Mouse (Mus musculus): ENCODE results near the gene Trim67.

The Trim67 gene

DNA sequence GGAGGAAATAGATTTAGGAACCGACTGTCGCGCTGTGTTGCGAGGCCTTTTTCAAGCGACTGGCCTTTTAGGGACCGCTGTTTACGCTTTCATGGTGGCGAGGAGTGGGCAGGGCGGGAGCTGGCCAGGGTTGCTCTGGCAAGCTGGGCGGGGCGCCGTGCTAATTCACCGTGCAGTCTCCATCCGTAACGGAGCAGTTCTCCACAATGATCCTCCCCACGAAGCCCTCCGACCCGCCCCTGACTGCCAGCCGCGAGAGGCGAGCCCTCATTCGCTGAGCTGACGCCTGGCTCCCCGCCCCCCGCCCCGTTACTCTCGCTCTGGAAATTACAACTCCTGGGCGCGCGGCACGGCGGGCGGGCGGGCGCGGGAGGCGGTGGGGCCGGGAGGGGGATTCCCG is at the start of gene Trim67:
Gene Trim67, plus strand, starts transcription at position 385 of the 400 bp plus-strand sequence.
- no peak for DNase-seq (ENCODE audit: low spot score)

DNA sequence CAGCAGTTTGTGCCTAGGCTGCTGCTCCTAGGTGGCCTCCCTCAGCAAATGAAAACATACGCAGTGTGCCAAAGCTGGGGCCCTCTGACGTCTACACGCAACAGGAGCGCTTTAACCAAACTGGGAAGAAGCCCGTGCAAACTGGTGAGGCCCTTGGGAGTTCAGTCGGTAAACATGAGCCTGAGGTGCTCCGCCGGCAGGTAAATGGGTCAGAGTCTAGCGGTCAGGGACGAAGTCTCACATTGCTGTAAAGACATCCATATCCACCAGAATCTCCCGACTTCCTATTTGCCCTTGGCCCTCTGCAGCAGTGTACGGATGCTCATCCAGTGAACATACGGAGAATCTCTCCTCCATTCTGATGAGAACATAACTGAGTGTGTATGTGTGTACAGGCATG is 46.2 kb upstream of the Trim67 start:
- no peak for DNase-seq (ENCODE audit: low spot score)

DNA sequence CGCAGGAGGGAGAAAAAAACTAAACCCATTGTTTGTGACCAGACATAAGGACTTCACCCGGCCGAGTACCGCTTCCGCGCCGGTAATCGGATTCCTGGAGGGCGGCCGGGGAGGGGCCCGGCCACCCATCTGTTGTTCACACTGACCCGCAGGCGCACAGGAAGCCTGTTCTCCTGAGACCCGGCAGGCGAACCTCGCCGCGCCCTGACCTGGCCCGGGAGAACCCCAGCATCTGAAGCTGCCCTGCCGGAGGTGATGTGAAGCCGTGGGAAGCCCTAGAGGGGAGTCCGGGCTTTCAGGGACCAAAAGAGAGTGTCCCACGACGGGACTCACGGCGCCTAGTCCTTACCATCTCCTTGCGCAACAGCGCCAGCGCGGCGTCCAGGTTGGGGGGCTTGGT is 41.7 kb upstream of the Trim67 start:
- no peak for DNase-seq (ENCODE audit: low spot score)

DNA sequence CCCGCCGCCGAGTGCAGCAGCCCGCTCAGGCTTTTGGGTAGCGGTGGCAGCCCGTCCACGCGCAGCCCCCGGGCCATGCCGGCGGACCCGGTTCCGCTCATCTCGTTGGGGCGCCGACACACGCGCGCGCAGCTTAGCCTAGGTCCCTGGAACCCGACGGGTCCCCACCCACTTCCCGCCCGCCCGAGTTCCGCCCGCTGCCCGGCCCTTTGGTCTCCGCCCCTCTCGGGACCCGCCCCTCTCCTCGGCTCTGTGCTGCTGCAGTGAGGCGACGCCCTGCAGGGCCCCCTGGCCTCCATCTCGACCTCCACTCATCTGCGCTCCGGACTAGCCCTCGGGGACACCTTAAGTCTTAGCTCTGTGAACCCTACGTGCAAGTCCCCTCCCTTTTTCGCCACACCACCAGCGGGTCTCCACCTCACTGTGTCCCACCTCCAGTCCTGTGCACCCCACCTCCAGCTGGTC is 41.2 kb upstream of the Trim67 start, which contains the start of gene Fam89a:
Gene Fam89a, minus strand, starts transcription at position 124 of the 465 bp plus-strand sequence.
- DNase-seq (ENCODE audit: low spot score) = peak; percentile 52

DNA sequence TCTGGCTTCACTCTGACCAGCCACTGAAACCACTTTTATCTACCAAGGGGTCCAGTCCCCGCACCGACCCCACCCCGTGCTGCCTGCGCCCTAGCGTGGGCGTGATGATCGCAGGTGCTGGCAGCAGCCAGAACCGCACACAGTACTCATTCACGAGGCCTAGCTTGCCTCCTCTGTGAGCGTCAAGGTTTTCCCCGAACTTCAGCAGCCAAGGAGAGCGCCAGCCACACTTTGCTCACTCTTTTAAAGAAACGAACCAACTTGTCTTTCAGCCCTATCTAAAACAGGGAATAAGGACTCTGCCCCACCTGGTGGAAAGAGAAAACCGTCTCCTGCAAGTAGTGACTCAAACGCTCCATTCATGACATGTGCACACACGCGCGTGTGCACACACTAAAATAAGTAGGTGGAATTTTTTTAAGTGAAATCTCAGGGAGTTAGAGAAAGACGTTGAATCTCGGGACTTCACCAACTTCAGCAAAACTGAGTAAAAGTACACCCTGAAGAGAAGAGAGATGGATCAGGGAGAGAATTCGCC is 40.5 kb upstream of the Trim67 start:
- no peak for DNase-seq (ENCODE audit: low spot score)

DNA sequence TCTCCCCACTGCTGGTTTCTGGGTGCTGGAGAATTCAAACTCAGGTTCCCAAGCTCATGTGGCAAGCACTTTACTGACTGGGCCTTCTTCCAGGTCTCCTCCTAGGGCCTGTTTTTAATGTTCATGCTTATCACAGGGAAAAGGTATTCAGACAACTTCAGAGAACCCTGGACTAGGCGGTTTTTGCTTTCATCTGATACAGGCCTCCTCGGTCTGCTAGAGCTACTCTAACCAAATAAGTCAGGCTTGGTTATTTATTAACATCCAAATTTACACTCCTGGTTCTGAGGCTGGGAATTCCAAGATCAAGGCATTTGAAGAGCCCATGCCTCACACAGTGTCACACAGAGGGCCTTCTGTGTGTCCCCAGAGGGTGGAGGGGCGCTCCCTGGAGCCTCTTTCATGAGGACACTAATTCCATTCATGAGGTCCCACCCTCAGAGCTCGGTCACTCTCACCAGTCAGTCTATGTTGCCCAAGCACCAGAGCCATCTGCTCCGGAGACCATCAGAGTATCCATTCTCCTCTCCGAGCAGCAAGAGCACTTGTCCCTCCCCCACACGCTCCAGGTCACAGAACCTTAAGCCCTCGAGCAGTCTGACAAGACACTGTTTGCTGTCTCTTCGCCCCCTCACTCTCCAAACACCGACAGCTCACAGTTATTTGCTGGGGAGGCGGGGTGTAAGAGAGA is 38.6 kb upstream of the Trim67 start:
- DNase-seq (ENCODE audit: low spot score) = no peak

DNA sequence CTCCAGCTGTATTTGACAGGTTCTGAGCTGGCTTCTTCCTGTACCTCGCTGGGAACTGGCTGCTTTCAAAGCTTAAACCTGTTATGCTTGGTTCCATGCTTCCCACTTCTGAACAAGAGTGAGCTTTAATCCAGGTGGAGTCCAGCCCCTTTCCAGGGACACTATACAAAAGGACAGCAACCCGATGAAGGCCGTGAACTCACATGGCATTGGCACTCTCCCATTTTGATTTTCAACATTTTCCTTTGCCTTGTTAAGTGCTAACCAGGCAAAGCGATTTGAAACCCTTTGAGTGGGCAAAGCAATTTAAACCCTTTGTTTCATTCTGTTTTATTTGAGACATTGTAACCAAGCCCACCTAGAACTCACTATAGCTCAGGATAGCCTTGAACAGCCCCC is 38.1 kb upstream of the Trim67 start:
- DNase-seq (ENCODE audit: low spot score) = no peak

DNA sequence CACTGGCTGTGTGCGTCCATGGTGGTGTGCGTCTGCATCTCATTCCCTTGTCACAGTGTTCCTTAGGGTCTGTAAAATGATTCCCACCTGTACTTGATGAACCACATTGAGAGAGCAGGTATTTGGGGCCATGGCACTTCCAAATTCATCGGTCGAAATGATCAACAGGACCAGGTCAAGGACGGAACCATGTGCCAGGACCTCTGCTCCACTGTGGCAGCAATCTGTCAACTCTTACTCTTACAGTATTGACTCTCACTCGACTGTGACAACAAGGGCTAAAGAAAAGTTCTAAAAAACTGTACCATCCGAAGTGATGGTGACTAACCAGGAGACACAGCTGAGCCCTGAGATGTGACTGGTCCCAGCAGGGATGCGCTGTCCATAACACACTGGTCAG is 37.4 kb upstream of the Trim67 start:
- DNase-seq (ENCODE audit: low spot score) = no peak

DNA sequence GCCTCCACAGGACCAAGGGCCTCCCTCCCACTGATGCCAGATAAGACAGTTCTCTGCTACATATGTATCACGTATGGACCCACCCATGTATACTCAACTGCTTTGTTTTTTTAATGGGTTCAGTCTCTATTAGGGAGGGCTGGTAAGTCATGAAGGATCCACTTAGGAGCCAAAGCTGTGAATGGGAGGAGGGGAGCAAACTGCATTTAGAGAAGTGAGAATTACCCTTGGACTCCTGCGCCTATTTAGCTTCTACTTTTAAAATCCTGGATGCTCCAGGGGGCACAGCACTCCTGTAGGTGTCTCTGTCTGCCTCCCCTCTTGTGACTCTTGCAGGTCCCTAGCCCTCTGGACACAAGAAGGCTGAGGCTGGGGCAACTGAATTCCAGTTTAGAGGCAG is 36.7 kb upstream of the Trim67 start:
- DNase-seq (ENCODE audit: low spot score) = no peak

DNA sequence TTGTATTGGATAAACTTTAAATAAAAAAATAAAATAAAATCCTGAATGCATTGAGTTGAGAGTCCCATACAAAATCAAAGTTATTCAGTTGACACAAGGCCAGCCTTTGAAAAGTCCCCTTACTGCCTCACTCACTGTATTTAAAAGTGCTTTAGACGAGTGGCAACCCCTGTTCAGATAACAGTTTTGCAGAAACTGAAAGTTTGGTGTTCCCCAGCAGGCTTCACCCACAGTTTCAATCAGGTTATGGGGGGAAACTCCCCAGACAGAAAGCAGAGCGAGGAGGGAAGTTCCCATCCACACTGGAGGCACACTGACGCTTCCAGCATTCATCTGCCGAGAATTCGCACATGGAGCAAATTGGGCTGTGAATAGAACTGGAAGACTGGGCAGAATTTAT is 36.3 kb upstream of the Trim67 start:
- DNase-seq (ENCODE audit: low spot score) = no peak

DNA sequence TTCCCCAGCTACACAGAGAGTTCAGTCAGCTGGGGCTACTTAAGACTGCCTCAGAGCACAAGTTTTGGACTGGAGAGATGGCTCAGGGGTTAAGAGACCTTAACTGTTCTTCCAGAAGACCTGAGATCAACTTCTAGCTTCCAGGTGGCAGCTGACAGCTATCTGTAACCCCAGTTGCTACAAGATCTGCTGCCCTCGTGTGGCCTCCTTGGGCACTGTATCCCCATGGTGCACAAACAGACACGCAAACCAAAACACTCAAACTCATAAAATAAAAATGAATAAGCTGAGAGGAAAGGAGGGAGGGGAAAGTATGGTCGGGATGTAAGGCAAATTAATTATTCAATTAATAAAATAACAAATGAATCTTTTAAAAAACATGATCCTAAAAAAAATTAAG is 34.3 kb upstream of the Trim67 start:
- DNase-seq (ENCODE audit: low spot score) = no peak

DNA sequence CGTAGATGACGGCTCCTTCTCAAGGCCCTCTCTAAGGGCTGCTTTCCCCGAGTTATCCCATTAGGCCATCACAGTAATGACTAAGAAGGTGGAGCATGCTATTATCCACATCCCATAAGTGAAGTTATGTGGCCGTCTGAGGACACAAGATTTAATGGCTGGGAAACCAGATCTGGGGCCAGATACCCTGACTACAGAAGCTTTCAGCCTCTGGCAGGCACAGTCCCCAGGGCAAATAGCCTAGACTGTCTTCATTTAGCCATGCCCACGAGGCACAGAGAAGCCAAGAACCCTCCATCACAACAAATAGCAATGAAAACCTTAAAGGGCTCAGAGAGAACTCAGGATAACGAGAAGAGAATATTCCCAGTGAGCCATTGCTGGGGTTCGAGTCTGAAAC is 29.8 kb upstream of the Trim67 start:
- no peak for DNase-seq (ENCODE audit: low spot score)

DNA sequence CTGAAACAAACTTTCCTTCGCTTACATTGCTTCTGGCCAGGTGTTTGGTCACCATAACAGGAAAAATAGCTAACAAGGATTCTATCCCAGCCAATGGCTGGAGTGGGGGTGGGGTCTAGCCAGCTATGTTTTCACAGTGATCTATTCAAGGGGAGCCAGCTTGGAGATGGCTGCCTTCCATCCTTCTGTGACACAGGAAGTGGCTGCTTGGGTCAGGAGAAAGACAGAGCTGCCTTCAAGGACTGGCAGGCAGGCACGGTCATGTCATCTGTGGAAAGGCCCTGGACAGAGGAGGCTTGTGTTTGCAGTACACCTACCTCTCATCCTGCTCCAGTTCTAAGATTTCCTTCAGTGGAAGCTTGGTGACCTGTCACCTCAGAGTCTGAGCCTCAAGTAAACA is 20.5 kb upstream of the Trim67 start:
- DNase-seq (ENCODE audit: low spot score) = no peak

DNA sequence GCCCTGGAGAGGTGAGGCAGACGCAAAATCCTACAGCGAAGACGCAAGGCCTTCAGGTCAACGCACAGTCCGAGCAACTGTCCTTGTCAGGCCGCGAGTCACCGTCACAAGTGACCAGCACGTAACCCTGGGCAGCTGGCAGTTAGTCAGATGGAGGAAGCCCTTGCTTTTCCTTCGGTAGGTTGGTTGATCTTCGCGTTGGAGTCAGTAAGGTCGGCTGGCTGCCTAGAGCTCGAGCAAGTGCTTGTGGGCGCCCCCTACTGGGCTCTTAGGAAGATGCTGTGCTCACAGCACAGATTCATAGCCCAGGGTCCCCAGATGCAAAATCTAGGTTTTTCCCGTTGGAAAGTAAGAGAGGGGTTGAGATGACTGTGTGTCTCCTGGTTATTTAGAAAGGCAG is 17.2 kb upstream of the Trim67 start:
- DNase-seq (ENCODE audit: low spot score) = peak; percentile 59

DNA sequence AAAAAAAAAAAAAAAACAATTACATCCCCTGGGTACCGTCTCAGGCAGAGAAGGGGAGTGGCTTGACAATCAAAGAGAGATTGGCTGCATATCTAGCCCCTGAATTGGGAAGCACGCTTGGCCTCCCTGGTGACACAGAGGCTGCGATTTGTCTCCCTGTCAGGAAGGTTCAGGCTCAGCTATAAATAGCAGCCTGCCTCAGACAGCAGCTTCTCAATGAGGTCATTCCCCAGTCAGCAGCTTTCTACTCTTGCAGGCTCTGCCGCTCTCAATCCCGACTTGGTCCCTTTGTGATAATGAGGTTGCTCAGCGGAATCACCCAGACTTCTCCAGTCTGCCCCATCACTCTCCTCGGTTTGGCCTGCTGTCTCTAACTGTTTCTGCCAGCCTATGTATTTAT is 12.7 kb upstream of the Trim67 start:
- no peak for DNase-seq (ENCODE audit: low spot score)

DNA sequence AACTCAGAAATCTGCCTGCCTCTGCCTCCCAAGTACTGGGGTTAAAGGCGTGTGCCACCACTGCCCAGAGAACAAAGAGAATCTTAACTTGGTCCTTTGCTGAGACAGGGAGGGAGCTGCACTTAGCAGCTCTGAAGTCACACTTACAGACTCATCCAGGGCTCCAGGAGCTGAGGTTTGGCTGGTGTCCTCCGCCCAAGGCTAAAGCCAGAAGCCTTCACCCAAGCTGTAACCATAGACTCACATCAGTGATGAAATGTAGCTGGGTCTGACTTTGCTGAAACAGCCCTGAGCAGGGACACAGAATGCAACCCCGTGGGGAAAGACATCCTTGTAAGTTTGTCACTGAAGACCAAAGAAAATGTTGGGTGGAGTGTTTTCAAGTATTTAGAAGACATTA is 10.5 kb upstream of the Trim67 start:
- DNase-seq (ENCODE audit: low spot score) = no peak

DNA sequence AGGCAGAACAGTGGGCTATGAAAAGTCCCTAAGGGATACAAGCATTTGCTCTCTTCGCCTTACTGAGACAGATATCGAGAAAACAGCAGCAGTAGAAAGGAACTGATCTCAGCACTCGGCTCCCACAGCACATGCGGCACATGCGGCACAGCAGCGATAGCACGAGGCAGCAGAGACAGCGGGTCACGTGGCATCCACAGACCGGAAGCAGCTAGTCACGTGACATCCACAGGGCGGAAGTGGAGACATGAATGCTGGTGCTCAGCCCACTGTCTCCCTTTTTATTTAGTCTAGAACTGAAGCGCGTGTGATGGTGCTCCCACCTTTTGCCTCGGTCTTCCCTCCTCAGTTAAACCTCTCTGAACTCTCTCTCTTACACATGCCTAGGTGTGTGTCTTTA is 9.7 kb upstream of the Trim67 start:
- DNase-seq (ENCODE audit: low spot score) = no peak

DNA sequence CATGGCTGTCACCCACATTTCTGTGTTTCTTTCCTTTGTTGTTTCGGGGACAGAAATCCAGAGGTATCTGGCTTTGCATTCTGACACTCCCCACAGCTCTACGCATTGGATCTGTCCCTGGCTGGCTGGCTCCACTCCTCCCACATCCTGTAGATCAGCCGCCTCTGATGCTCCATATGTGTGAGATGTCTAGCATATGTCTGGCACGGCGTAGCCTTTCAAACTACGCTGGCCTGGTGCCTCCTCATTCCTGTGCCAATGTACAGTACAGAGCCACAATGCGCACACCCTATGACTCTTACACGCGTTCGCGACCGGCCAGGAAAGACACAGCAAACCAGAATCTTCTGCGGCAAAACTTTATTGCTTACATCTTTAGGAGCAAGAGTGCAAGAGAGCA is 8.3 kb upstream of the Trim67 start:
- DNase-seq (ENCODE audit: low spot score) = no peak

DNA sequence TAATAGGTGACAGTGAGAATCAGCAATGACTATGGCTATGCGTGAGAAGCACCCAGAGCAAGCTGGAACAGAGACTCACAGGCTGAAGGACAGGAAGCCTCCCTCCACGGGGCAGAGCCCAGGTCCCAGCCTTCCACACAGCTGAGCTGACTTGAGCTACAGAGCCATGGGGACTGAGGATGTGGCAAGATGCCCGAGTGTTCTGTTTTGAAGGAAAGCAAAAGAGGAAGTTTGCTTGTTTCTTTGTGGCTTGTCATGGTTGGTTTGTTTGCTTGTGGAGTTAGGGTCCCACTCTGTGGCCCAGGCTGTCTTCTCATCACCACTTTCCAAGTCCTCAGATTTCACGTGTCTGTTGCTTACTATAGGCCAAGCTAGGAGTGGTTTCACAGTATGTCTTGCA is 2.2 kb upstream of the Trim67 start:
- DNase-seq (ENCODE audit: low spot score) = no peak

DNA sequence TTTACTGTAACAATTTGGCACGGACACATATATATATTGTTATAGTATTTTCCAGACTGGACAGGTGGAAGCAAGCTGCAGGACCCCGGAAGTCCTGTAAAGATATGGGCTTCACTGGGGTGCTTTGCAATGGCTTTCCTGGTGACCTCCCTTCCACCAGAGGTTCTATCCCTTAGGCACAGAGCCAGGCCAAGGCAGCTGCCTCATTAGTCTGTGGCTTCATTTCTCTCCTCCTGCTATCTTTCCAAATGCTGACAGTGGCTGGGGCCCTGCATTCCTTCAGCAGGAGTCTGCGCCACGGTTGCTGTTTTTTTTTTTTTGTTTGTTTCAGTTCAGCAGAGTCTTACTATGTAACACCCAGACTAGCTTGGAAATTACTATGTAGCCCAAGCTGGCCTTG is 1.1 kb upstream of the Trim67 start:
- DNase-seq (ENCODE audit: low spot score) = no peak

DNA sequence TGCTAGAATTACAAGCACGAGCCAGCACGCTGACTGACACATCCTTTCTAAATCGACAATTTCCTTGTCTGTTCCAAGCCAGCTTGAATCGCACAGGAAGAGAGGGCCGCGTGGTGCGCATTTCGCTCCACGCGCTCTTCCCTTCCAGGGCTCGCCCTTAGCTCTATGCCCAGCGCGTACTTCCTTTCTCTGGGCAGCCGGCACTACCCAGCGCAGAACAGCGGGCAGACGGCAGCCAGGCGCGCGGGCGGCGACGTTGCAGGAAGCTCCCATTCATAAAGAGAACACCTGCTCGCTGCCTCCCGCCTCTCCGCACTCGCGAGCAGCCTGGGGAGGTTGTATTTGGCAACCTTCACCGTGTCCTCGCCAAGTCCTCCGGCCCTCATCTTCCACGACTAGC is 706 bp upstream of the Trim67 start:
- no peak for DNase-seq (ENCODE audit: low spot score)

DNA sequence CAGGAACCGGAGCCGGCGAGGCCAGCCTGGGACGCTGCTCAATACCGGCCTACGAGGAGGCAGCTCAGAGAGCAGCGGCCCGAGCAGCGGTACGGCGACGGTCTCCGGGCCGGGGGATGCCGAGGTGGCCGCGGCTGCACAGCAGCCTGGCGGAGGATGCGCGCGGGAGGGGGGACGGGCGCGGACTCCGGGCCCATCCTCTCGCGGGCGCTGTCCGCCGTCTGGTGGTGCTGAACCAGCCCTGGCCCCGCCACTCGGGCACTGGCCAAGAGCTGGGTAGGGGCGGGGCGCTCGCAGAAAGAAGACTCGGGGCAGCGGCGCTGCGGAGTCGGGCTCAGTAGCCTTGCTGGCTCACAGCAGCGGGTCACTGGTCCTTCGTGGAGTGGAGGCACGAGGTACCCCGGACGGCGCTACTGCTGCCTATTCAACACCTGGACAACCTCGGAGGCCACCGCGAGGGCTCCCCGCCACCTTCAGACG is 320 bp downstream of the Trim67 start:
- DNase-seq (ENCODE audit: low spot score) = peak; percentile 82

DNA sequence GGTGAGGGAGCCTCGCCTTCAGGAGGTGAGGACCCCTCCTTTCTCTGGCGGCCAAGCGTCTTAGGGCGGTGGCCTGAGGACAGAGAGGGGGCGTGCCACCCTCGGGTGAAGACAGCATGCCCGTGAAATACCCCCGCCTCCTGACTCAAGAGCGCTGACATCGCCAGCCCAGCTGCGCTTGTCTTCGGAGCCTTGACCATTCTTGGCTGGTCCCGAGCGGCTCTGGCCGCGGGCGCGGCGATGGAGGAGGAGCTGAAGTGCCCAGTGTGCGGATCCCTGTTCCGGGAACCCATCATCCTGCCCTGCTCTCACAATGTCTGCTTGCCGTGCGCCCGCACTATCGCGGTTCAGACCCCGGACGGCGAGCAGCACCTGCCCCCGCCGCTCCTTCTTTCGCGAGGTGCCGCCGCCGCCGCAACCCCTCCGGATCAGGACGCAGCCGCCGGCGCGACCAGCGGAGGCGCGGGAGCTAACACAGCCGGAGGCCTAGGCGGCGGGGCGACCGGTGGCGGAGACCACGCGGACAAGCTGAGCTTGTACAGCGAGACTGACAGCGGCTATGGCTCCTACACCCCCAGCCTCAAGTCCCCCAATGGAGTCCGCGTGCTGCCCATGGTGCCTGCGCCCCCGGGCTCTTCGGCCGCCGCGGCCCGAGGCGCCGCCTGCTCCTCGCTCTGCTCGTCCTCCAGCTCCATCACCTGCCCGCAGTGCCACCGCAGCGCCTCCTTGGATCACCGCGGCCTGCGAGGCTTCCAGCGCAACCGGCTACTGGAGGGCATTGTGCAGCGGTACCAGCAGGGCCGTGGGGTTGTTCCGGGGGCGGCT is 981 bp downstream of the Trim67 start:
- no peak for DNase-seq (ENCODE audit: low spot score)

Data from lung, postnatal 25 days (tissue).